Mouse (Mus musculus) CD4-positive, CD25-positive, alpha-beta regulatory T cell (primary cell): ENCODE data around the gene Mgarp. TPM values are rescaled to one million over a fixed set of nuclear protein-coding genes. Genes with fewer than 3 reads are reported as not detected.

Source experiments
- polyA plus RNA-seq: library from polyadenylated mRNA; unstranded; fragments of 100-300 nt; shearing (Covaris generic); gene quantifications from one replicate; pipeline ENCODE4 v1.2.1, GENCODE M21; 2017

Mgarp gene
- 1.6 TPM for polyA plus RNA-seq

DNA sequence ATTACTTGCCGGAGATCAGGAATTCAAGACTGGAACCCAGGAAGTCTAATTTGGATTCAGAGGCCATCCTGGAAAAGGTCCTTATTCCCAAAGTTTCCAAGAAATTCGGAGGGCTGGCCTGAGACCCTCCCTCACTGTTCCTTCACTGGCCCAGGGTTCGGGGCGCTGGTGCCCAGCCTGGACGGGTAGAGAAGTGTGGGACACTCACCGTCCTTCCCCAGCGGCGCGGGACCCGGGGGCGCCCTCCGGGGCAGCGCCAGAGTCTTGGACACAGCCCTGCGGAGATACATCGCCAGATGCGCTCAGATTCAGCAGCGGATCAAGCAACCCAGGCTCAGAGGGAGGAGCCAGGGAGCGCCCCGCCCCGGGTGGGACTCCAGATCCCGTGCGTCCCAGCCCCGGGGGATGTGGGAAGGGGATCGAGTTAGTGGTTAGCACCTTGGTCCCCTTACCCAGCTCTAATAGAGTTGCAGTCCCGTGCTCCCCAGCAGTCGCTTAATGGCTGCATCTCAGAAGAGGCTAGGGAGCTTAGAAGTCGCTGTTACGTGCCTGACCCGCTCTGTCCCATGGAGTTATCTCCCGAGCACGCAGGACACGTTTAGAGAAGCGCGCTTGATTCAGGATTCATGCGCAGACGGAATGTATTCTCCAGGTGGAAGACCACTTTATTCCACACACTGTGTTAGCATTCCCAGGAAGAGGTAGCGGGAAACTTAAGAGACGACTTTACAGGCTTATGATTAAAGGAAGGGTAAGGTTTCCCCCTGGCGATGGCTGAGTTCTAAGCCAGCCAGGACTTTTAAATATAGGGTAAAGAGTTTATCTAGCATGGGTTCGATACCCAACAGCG, at the start of gene Mgarp:
Gene Mgarp, minus strand, starts transcription at position 520 of the 850 bp plus-strand sequence.

GRCm38 (mm10) chr3:51415098-51416072, 18.8 kb upstream of the Mgarp start, which contains the start of gene Naa15:
Gene Naa15, plus strand, starts transcription at chr3:51415148.

DNA sequence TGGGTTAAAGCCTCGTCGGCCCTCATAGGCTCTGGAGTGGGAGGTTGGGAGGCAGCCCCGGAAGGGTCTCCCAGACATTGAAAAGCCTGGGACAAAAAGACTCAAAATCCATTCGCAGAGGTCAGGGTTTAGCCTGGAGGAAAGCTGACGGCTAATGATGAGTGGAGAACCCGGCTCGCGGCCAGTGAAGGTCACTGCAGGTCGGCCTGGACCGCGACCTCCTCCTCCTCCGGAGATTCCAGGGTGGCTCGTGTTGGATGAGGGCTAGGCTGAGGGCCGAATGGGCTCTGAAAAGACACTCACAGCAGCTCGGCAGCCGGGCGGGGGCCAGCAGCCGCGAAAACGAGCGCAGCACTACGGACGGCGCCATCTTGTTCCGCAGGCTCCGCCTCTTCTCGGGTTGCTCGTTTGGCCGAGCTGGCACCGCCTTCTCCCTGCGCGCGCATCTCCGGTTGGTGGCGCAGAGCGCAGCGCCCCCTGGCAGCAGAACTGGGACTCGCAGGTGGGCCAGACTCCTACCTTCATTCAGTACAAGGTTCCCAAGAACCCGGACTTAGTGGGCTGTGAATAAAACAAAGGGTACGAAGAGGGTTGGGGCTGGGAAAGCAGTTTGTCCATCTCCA, 12.1 kb upstream of the Mgarp start, which contains the start of gene Ndufc1:
Gene Ndufc1, minus strand, starts transcription at position 428 of the 623 bp plus-strand sequence.

DNA sequence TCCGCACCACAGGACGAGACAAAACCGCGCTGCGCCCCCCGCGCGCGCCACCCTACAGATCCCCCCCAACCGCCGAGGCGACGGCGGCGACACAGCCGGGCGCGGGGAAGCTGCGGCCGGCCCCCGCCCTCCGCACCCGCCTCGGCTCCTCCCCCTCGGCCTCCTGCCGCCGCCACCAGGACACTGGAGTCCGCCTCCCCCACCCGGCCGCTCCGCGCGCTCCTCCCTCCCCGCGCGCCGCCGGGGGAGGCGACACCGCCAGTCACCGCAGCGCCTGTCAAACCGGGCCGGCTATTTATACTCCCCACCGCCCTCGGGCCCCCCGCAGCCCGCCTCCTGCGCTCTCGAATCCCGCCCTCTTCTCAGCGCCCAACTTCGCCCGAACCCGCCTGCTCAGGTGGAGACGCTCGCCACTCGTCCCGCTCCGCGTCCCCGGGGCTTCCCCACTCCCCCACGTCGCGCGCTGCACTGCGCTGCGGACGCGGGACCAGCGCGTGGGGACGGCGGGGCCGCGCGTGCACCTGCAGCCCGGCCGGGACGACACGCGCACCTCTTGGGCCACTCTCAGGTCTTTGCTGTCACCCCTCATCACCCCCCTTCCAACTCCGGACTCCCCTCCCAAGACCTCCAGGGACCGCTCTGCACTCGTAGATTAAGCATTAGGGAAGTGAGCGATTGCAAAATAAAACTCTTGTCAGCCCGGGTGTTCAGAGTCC, 55.8 kb downstream of the Mgarp start, which contains the start of gene Elf2:
Gene Elf2, minus strand, starts transcription at position 112 of the 716 bp plus-strand sequence.

Other genes starting within 250 kb of the Mgarp start
- 14.2 TPM for gene Noct, start 172.3 kb downstream of the Mgarp start, polyA plus RNA-seq
- 110 TPM for gene Elf2, start 56.1 kb downstream of the Mgarp start, polyA plus RNA-seq
- 195 TPM for gene Ndufc1, start 12.2 kb upstream of the Mgarp start, polyA plus RNA-seq
- gene Naa15, start 18.4 kb upstream of the Mgarp start, polyA plus RNA-seq = 83.8 TPM
- gene Rab33b, start 87.2 kb upstream of the Mgarp start, polyA plus RNA-seq = 32.2 TPM
- 9.6 TPM for gene Setd7, start 164.1 kb upstream of the Mgarp start, polyA plus RNA-seq